Mouse (Mus musculus) CD4-positive helper T cell, adult 2 months (primary cell): ENCODE measurements at regions not wholly inside any gene's neighbourhood (a gene's known extent, or its start where the extent isn't known, plus 50 kb on each side); places are given as distances from the start of the nearest gene placed in this dataset.

ENCODE experiments used
- DNase-seq: peaks from one replicate; pipeline ENCODE4 v3.0.0-alpha.2; 2012; ENCODE audit warnings: low read depth, missing footprints, low spot score

DNA sequence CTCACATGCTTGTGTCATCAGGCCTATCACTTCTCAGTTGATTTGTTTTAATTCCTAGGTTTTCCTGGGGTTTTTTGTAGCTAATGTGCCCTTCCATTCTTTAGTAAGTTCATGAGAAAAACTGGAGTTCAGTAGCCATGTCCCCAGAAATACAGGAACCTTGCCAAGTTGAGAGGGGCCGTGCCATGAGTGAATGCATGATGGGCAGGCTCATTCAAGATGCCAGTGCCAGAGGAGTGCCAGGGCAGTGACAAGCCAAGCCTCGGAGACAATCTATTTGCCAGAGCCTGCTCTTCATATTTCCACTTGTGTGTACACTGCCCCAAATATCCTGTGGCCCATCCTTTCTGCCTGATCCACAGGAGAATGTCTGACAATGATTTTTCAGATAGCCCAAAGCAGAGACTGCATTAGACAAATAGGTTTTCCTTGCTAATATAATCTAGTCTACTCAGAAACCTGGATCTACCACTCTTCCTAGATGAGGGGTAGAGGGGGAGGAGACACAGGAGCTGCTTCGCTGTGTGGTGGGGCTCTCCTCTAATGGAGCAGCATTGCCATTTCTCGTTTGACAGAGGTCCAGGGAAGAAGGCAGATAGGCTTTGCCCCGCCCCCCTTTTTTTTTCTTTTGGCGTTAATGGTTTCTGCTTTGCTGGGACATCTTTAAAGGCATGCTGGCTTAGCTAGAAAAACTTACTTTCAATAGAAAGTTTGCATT is 569.5 kb upstream of the Arid1b start:
- no peak for DNase-seq

DNA sequence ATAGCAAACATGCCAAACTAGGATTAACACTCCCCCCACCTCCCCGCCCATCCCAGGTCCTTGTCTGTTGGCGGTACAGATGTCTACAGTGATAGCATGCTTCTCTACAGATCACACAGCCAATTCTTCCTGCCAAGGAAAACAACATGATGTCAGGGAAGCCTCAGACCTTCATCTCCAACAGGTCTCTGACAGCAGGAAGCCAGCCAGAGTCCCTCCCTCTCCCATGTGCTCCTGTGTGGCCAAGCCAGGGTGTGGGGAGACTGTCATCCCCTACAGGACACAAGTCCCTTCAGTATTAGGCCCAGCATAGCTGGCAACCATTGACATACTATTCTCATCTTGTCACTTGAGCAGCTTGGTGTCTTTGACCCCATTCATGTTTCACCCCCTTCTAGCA is 568.8 kb upstream of the Arid1b start:
- DNase-seq = no peak

DNA sequence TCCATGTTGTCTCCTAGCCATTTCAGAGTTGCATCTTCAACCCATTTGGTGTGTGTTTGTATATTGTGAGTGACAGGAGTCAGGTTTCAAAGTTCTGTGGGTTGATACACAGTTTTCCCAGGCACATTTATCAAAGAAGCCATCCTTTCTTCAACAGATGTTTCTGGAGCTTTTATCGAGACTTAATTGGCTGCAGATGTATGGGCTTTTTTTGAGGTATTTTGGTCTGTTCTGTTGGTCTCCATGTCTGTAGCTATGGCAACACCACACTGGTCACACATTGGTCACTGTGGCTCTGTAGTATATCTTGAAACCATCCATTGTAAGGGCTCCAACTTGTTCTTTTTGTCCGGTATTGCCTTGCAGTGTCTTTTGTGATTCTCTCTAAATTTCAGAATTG is 565.1 kb upstream of the Arid1b start:
- DNase-seq = no peak

DNA sequence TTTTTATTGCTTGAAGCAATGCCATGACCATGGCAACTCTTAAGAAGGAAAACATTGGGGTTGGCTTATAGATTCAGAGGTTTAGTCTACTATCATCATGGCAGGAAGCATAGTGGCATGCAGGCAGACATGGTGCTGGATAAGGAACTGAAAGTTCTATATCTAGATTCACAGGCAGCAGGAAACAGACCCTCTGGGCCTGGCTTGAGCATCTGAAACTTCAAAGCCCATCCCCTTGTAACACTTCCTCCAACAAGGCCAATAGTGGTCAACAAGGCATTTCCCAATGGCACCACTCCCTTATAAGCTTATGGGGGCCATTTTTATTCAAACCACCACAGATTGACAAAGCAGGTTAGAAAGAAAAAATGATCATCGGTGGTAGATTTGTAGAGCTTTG is 548.5 kb upstream of the Arid1b start:
- DNase-seq = no peak

DNA sequence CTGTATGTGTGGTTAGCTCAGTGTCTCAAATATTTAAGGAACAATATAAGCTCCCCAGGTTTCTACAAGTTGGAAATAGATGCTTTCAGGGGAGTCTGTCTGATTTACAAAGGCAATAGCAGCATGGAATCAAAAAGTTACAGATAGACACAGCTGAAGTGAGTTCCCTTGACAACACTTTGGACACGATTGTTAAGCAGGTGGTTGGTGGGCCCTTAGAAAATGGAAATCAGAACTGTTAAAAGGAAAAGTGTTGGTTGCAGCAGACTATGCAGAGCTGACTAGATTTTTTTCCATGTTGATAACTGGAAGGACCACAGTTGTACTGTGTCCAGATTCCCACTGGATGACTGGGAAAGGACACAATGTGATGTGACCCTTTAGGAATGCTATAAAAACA is 536.6 kb upstream of the Arid1b start:
- DNase-seq = no peak

DNA sequence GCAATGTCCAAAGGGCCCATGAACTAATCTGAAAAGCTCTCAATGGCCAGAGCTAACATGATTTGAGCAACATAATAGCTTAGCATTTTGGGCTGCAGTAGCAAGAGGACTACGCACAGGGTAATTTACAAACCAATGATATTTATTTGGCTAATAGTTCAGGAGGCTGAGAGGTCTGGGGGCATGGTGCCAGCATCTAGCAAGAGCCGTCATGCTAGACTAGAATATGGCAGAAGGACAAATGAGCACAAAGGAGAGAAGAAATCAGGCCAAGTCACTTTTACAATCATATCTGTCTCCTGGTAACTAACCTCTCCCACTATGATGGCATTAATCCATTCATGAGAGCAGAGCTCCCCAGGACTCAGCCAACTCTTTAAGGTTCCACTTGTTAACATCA is 532.6 kb upstream of the Arid1b start:
- no peak for DNase-seq

DNA sequence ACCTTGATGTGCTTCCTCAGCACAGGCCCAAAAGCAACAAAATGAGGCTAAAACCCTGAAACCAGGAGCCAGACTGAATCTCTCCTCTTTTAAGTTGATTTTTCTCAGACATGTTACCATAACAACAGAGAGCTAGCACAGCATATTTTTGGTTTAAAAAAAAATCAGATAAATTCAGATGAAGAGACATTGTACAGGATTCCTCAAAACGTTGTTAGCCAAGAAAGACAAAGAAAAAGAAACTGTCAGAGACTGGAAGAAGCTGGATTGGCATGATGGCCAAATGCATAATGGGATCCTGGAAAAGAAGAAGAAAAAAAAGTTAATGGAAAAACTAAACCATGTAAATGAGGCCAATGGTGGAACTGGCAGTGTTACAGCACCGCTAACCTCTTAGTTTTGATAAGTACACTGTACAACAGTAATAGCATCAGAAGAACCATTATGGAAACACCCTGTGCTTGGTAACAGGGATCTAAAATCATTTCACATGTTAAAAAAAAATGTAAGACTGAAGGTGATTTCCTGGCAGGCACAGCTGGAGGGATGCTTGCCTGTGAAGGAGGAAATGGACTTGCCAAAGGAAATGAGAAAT is 529.7 kb upstream of the Arid1b start:
- DNase-seq = no peak

DNA sequence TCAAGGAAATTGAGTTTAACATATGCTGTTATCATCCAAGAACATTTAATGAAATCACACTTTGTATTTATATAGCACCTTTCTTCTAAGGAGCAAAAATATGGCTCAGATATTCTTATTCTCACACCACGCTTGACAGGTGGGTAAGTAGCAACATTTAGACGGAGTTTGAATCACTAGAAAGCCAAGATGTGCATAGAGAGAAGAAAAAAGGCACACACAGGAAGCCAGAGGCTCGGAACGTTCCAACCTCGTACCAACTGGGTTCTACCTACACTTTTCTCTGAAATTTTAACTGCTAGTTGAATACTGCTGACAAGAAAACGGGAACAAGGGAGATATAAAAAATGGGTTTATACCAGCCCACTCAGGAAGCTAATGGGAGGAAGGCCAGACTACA is 528.4 kb upstream of the Arid1b start:
- no peak for DNase-seq

DNA sequence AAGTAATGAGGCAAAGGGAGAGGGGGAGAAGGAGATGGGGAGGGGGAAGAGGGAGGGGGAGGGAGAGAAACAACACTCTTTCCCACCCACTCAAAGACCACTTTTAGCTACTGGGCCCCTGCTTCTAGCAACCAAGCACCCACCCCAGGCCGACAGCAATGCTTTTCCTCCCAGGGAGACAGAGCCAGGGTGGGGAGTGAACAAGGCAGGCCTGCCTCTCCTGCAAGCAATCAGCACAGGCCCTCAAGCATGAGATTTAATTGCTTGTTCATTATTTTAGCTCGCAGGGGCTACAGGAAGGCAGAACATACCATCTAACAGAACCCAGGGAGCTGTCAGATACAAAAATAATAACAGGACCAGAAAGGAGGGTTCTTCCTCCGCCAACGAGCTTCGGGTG is 521.7 kb upstream of the Arid1b start:
- no peak for DNase-seq

DNA sequence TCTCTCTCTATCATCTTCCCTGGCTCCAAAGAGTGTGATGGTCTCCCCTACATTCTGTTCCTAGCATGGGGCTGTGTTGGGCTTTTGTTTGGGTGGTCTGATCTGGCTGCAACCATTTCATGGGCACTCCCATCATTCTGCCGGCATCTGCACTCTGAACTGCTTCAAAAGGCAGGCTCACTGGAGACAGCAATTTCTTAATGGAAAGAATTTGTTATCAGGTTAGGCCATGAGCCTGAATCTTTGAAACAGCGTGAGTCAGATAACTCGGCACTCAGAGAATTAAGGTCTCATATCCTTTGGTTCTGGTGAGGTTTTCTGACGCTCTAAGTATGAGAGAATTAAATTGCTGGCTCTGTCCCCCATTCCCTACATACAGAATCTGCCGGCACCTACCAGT is 519.8 kb upstream of the Arid1b start:
- DNase-seq = no peak

DNA sequence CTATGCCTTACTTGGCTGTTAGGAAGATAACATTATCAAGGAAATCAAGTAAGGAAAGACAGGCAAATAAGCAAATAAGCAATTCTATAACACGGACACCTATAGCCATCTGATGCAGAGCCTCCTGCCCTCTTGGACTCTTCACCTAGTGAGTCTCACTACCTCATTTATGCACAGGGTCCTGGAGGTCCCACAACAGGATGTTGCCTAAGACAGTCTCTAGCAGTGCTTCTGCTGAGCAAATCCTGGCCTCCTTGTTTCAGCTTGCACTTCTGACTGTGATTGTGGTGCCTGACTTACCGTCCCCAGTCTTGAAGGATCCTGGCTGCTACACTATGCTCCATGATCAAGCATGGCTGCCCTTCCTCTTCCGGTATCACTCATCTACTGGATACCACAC is 518.5 kb upstream of the Arid1b start:
- DNase-seq = no peak

DNA sequence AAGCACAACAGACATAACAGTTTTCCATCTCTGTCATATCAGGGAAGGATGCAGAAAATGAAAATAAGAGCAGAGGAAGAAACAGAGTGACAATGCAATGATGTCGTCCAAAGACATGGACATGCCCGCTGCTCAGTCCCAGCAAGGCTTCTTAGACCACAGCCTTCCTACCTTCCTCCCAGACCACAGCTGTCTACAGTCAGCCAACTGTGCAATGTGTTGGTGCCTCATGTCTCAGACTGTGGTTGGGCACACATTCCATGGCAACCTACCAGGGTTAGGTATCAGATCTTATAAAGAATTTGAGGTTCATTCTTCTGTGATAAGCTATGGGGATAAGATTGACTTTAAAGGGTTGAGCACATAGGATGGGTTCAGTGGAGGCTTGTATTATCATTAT is 499.7 kb upstream of the Arid1b start:
- no peak for DNase-seq

DNA sequence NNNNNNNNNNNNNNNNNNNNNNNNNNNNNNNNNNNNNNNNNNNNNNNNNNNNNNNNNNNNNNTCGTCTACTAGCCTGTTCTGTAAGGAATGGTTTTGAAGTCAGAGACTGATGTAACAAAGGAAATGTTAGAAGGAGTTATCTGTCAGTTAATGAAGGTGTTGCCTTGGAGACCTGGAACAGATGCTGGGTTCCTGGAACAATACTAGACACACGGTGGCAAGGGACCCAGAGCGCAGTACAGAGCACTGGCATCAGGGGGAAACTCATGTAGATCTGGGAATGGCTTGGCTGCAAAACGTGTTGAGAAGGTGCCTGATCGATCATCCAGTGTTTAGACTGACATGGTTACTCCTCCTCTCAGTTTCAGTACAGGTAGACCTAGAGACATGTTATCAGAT is 493.6 kb upstream of the Arid1b start:
- DNase-seq = no peak

DNA sequence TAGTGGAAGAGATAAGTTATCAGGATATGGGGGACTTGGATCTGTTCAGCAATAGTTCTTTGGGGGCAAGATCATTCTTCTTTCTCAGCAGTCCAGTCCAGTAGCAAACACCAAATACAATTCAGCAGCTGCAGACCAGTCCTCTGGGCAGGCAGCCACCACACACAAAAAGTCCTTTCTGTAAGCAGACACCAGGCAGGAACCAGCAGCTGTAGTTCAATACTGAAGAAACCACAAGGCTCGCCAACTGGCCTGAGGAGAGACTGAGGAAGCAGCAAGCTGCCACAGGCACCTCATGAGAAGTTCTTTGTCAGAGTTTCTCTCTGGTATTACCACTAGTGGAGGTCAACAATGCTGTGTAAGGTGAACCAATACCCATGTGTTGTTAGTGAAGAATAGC is 493.1 kb upstream of the Arid1b start:
- no peak for DNase-seq

DNA sequence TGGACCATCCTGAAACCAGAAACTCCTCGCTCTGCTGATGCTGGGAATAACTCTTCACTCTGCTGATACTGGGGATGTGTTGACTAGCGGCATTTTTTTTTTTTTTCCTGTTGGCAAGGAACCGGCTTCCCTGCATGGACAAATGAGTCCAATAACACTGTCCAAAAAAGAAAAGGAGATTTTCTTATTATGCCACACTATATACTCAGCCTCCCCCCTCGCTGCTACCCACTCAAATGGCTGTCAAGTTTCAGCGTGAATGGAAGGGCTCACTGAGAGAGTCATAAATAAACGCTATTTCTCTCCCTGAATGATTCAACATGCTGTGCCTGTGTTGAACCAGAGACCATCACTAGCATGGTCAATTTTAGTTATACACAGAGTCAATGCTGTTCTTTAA is 489.2 kb upstream of the Arid1b start:
- no peak for DNase-seq

DNA sequence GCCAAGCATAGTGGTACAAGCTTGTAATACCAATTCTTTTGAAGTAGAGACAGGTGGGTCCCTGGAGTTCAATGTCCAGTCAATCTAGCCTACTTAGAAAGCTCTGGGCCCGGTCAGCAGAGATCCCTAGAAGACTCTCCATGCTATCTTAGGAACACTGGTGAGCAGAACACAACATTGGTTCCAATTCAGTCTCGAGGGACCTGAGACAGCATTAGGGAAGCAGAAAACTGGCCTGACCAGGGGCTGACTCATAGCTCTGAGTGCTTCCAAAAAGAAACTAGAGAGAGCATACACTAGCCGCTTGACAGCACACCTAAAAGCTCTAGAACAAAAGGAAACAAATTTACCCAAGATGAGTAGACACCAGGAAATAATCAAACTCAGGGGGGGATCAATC is 484.6 kb upstream of the Arid1b start:
- DNase-seq = no peak

DNA sequence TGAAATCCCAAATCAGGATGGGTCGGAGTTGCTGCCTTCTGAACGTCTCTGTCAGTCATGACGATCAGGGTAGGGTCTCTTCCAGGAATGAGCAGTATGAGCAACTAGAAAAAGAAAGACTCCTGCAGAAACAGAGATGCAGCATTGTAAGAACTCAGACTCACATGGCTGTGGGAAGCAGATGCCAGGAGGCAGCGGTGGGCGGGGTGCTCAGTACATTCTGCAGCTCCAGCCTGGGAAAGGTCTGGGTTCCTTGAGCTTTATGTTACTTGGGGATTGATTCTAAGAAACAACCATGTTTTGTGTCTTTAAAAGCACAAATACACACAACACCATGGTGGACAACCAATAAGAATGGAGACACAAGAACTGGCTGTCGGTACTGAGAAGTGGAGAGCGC is 478.0 kb upstream of the Arid1b start:
- DNase-seq = no peak

DNA sequence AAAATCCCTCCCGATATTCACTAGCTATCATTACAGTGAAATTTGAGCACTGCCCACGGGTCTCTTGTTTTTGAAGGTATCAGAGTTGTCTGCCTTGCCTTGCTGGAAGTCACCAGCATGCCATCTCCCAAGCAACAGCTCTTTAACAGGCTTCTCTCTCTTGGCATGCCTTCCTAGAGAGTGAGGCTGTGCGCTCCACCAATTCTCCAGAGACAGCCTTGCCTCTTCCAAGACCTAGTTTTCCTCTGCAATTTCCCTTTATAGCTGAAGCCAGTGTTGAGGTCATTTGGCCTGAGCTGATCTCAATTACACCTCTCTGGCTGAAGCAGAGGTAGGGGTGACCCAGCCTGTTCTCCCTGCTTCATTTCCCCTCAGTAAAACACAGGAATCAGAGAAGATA is 477.3 kb upstream of the Arid1b start:
- no peak for DNase-seq

DNA sequence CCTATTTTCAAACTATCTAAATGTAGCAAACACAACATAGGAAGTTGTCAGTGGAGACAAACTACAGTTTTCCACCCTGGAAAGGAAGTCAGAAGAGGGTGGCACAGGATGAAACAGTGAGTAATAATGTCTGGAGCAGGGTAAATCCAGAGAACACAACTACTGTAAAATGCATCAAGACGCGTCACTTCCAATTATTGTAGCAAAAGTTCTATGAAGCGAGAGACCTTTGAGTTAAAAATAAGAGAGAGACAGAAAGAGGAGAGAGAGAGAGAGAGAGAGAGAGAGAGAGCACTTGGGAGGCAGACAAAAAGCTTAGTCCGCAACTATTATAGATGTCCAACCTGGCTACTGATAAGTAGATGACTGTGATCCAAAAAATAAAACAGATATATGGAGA is 473.1 kb upstream of the Arid1b start:
- no peak for DNase-seq

DNA sequence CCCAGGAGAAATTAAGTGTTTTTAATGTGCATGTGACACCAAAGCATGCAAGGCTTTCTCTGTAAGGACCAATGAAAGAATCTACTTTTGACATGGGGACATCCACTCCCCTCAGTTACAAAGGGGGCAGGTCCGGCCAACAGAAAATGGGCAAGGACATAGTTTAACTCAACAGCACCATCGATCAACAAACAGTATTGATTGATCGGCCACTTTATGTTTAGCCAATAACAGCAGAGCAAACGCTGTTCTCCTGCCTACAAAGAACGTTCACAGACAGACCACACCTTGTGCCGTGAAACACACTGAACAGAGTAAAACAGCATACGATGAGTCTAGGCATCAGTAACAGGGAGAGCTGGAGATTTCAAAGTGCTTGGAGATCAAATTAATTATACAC is 467.7 kb upstream of the Arid1b start:
- no peak for DNase-seq

DNA sequence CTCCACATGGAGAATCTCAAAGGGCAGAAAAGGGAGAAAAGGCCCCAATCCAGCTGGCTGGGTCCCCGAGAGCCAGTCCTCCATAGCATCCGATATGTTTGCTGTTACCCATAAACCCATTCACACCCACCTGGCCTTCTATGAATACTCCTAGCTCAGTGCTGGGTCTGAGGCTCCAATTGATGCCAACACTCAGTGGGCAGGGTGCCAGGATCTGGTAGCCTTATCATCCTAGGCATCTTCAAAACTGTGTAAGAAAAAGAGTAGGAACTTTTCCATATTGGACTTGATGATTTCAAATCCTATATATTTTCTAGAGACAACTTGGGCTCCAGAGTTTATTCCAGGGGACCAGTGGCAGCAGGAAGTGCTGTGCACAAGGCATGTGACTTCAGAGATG is 462.0 kb upstream of the Arid1b start:
- DNase-seq = no peak

DNA sequence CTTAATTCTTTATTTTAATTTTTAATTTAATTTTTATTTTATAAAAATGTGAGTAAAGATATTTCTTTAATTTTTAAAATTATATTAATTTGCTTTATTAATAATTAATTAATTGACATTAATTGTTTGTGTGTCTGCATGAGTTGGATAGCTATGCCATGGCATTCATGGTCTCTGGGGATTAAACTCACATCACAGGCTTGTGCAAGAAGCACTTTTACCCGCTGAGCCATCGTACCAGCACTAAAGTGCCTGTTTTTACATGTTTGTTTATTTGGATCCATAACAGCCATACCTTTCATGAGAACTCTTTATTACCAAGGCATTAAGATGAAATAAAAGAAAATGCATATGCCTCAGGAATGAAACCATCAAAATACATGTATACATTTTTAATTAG is 453.7 kb upstream of the Arid1b start:
- no peak for DNase-seq

DNA sequence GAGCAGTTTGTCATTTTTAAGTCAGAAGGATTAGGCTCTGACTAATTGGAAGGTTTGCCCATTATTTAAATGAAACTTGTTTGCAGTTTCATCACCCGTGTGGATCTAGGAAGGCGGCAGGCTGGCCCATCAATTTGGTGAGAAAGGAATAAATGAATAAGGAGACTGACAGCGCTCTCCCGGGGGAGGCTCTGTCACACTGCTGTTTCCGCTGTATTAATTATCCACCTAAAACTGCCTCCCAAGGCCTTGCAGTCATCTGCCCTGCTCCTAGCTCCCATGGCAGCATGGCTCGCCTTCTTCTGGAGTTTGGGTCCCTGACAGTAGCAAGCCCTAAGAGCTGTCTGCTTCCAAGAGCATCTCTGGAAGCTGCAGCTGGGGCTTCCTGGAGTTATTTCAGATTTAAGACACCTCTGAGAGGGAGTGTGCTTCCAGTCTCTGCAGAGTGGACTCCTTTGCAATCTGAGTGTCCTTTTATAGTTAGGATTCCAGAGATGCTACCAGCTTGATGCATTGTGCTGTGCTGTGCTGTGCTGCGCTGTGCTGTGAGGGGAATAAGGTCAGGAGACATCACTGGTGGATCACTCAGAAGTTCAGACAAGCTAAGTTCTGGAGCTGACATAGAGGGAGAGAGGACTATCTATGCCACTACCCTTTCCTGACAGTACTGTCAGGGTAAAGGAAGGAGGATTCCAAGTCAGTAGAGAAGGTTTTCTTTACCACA is 452.9 kb upstream of the Arid1b start:
- DNase-seq = no peak
